Mouse (Mus musculus) thymus, adult 2 months (tissue): ENCODE results near the gene Bbs5. TPM values are rescaled to one million over a fixed set of nuclear protein-coding genes. Genes with fewer than 3 reads are reported as not detected.

Experiments used
- DNase-seq: peaks from one replicate; pipeline ENCODE4 v3.0.0; 2021
- H3K27ac ChIP-seq: fragments of 200-500 bp; 2 replicates; pipeline ENCODE4 v1.5.1; 2012; ENCODE audit warnings: low read length, control low read depth; ENCODE audit not compliant: control insufficient read depth, insufficient read depth
- H3K27me3 ChIP-seq: fragments of 200-500 bp; 2 replicates; pipeline ENCODE4 v1.6.1; 2012; ENCODE audit warnings: mild to moderate bottlenecking, low read length, moderate library complexity, mixed read lengths; ENCODE audit not compliant: control insufficient read depth, insufficient read depth
- H3K36me3 ChIP-seq: fragments of 200-500 bp; 2 replicates; pipeline ENCODE4 v1.6.1; 2012; ENCODE audit warnings: mild to moderate bottlenecking, low read length, moderate library complexity; ENCODE audit not compliant: control insufficient read depth, insufficient read depth
- H3K4me1 ChIP-seq: fragments of 200-500 bp; replicated peaks from 2 replicates; pipeline ENCODE4 v1.6.1; 2012; ENCODE audit warnings: low read length; ENCODE audit not compliant: control insufficient read depth, insufficient read depth
- H3K4me3 ChIP-seq: fragments of 200-500 bp; 2 replicates; pipeline ENCODE4 v1.5.1; 2012; ENCODE audit warnings: mild to moderate bottlenecking, low read length, control low read depth, moderate library complexity; ENCODE audit not compliant: control insufficient read depth, insufficient read depth
- CTCF ChIP-seq: fragments of 200-500 bp; IDR thresholded peaks from 2 replicates; pipeline ENCODE4 v1.5.1; 2012; ENCODE audit warnings: mild to moderate bottlenecking, control low read depth, low read length, moderate library complexity, borderline replicate concordance; ENCODE audit not compliant: control insufficient read depth, poor library complexity, insufficient read depth; ENCODE audit errors: extremely low read depth
- POLR2A ChIP-seq: fragments of 200-500 bp; IDR thresholded peaks from 2 replicates; pipeline ENCODE4 v1.6.1; 2012; ENCODE audit warnings: mild to moderate bottlenecking, low read length, control low read depth, moderate library complexity; ENCODE audit not compliant: control insufficient read depth, poor library complexity, insufficient read depth; ENCODE audit errors: extremely low read depth
- WGBS: fragments of 180-500 bp; shearing (Covaris S2); methylation state at CpG from one replicate; pipeline ENCODE4 v1.1.7; 2018; 5-methylcytosine and 5-hydroxymethylcytosine counted together
- polyA plus RNA-seq: library from polyadenylated mRNA; depleted of rRNA; stranded (reverse); fragments of >200 nt; gene quantifications from 2 replicates; pipeline ENCODE4 v1.2.3, GENCODE M21; 2012; rRNA removed

Bbs5 gene
- polyA plus RNA-seq = 0.39 and 0.45 TPM in 2 replicates

DNA sequence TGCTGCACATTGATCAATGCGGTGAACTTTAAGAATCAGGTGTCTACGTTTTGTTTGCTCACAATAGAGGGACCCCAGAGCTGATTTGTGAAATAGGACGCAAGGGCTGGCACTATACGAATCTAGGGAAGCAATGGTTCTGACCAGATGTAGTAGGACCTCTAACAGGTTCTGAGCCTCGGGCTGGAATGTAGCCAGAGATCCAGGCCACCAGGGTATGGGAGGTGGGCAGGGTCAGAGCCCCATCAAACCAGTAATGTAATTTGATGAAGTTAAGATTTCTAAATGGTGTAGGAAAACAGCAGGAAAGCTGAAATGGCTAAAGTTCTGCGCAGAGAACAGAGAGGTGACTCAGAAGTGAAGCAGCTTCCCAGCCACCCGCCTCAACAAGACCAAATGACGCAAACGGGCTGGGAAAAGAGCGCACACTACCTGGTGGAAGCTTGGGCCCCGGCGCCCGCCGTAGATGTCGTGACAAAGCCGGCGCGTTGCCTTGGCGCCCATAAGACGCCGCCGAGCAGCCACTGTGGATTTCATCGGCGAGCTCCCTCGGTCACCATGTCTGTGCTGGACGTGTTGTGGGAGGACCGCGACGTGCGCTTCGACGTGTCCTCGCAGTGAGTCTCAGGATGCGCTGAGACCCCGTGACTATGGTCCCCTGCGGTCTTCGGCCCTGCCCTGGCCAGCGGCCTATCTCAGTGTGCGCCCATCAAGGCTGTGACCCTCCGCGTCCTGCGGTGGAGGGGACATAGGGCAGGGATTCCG is at the start of gene Bbs5:
TSS of gene Bbs5 (plus strand) at position 446 of the 765 bp plus-strand sequence.
- no peaks in the 10 kb centered on the region for H3K27me3 ChIP-seq
- peak within 1 kb of the TSS; percentile 84 for H3K4me3 ChIP-seq
- no peaks in the 10 kb centered on the region for H3K36me3 ChIP-seq
- H3K4me1 ChIP-seq = peaks cover 6% of the 10 kb centered on the region
- H3K27ac ChIP-seq = no peak within 1 kb of the TSS
- peak; percentile 70 for DNase-seq
- TF ChIP-seq POLR2A = no peak
- 0 out of 2 replicates have a peak, but pooled peaks have one; percentile 21 for TF ChIP-seq CTCF
- 6% methylated on average over 43 of the region's 43 CpGs for whole genome bisulfite sequencing

GRCm38 (mm10) chr2:69603726-69604393 is 43.1 kb upstream of the Bbs5 start:
- DNase-seq = no peak
- no peaks in the 10 kb centered on the region for H3K36me3 ChIP-seq
- H3K27ac ChIP-seq = no peak overlapping the region
- H3K4me1 ChIP-seq = no peaks in the 10 kb centered on the region
- H3K4me3 ChIP-seq = no peak overlapping the region
- 82% methylated on average over 7 of the region's 7 CpGs for WGBS
- TF ChIP-seq POLR2A = no peak
- no peak for TF ChIP-seq CTCF
- no peaks in the 10 kb centered on the region for H3K27me3 ChIP-seq

DNA sequence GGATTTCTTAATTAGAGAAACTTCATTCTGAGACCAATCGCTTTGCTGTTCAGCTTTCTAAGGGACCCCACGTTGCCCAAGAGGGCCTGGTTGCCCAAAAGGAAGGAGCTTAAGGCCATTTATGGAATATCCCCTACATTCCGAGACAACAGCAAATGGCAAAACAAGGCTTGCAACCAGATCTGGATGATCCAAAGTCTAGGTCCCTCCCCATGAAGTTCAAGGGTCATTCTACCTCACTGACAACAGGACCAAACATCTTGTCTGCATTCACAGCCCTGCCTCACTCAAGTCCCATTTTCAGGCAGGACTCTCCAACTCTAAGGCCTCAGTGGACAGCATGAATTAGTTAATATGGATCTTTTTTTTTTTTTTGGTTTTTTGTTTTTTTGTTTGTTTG is 40.4 kb upstream of the Bbs5 start:
- TF ChIP-seq CTCF = no peak
- TF ChIP-seq POLR2A = no peak
- H3K27ac ChIP-seq = no peak overlapping the region
- H3K27me3 ChIP-seq = no peaks in the 10 kb centered on the region
- no peak for DNase-seq
- WGBS = 94% methylated on average over 3 of the region's 3 CpGs
- no peaks in the 10 kb centered on the region for H3K4me1 ChIP-seq
- no peaks in the 10 kb centered on the region for H3K36me3 ChIP-seq
- H3K4me3 ChIP-seq = no peak overlapping the region

DNA sequence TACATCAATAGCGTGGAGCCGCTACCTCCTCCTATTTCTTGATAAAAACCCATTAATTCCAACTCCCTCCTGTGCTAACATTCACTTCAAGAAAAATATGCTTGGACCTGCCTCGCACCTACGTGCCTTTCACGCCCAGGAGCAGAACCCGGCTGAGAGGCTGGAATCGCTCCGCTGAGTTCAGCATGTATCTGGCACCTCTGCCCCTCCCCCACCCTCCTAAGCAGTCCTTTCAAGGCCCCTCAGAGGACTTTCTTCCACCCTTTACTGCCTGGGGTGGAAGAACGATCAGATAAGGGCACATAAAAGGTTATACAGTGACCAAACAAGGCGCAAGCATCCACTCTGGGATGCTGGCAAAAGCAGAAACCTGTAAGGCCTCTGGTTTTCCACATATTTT is 34.7 kb upstream of the Bbs5 start:
- no peak for TF ChIP-seq POLR2A
- TF ChIP-seq CTCF = no peak
- Histone ChIP-seq H3K4me1 (no peaks in the 10 kb centered on the region), H3K4me3 (no peak overlapping the region), H3K36me3 (no peaks in the 10 kb centered on the region), H3K27me3 (no peaks in the 10 kb centered on the region), H3K27ac (no peak overlapping the region)
- 81% methylated on average over 10 of the region's 10 CpGs for WGBS
- DNase-seq = no peak

- DNase-seq = no peak
- TF ChIP-seq CTCF (no peak), POLR2A (no peak)
- Histone ChIP-seq H3K36me3 (no peaks in the 10 kb centered on the region), H3K4me3 (no peak overlapping the region), H3K27ac (no peak overlapping the region), H3K27me3 (no peaks in the 10 kb centered on the region), H3K4me1 (no peaks in the 10 kb centered on the region)
- WGBS = 90% methylated on average over 9 of the region's 9 CpGs
These were observed 34.3 kb upstream of the Bbs5 start for GRCm38 (mm10) chr2:69612716-69613115.

- Histone ChIP-seq H3K27me3 (no peaks in the 10 kb centered on the region), H3K4me3 (no peak overlapping the region), H3K27ac (no peak overlapping the region), H3K36me3 (no peaks in the 10 kb centered on the region), H3K4me1 (no peaks in the 10 kb centered on the region)
- DNase-seq = no peak
- TF ChIP-seq POLR2A (no peak), CTCF (no peak)
- WGBS = 15% methylated on average over 4 of the region's 4 CpGs
These were observed 33.7 kb upstream of the Bbs5 start for GRCm38 (mm10) chr2:69613237-69613636.

DNA sequence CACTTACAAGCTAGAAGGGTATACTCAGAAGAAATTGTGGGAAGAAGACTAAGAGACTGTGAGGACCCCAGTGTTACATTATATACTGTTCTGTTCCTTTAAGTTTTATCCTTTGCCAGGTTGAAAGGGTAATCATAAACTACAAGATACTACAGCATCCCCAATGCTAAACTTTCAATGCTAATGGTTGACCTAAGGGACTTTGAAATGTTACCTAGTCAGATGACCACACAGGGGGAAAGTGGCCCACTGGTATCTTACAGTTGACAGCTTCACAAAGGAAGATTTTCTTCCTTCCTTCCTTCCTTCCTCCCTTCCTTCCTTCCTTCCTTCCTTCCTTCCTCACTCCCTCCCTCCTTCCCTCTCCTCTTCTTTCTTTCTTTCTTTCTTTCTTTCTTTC is 28.6 kb upstream of the Bbs5 start:
- H3K4me3 ChIP-seq = no peak overlapping the region
- TF ChIP-seq POLR2A (no peak), CTCF (no peak)
- H3K27me3 ChIP-seq = no peaks in the 10 kb centered on the region
- H3K27ac ChIP-seq = no peak overlapping the region
- no peaks in the 10 kb centered on the region; the same call in 1 of the 2 replicates for H3K4me1 ChIP-seq
- no peak for DNase-seq
- no peaks in the 10 kb centered on the region for H3K36me3 ChIP-seq
